Mouse (Mus musculus) forebrain, embryonic 10.5 days (tissue): ENCODE results near the gene Hist2h2be. TPM values are rescaled to one million over a fixed set of nuclear protein-coding genes. Genes with fewer than 3 reads are reported as not detected.
A peak's percentile ranks its signal among the peaks of the same experiment; 100 is the strongest.
"Not testable (repeated sequence)": the region's sequence is repeated elsewhere in the genome, so short reads cannot be mapped to it uniquely, and the experiment has no call there.

Experiments used
- DNase-seq: peaks from one replicate; pipeline ENCODE4 v3.0.0-alpha.2; 2017; ENCODE audit warnings: low spot score; ENCODE audit errors: extremely low spot score
- H3K27ac ChIP-seq: fragments of 300-500 bp; sonication (generic); 2 replicates; pipeline ENCODE4 v1.5.1; 2016; ENCODE audit warnings: mild to moderate bottlenecking
- H3K27me3 ChIP-seq: fragments of 300-500 bp; sonication (generic); 2 replicates; pipeline ENCODE4 v1.6.1; 2016; ENCODE audit warnings: mild to moderate bottlenecking; ENCODE audit not compliant: poor library complexity, severe bottlenecking
- H3K36me3 ChIP-seq: fragments of 300-500 bp; sonication (generic); replicated peaks from 2 replicates; pipeline ENCODE4 v1.6.1; 2016; ENCODE audit warnings: mild to moderate bottlenecking, moderate library complexity
- H3K4me1 ChIP-seq: fragments of 300-500 bp; sonication (generic); 2 replicates; pipeline ENCODE4 v1.6.1; 2016
- H3K4me3 ChIP-seq: fragments of 300-500 bp; sonication (generic); 2 replicates; pipeline ENCODE4 v1.5.1; 2016; ENCODE audit warnings: mild to moderate bottlenecking, moderate library complexity
- H3K9me3 ChIP-seq: fragments of 300-500 bp; sonication (generic); 2 replicates; pipeline ENCODE4 v1.6.1; 2016; ENCODE audit warnings: mild to moderate bottlenecking, moderate library complexity
- WGBS: fragments of 180-500 bp; shearing (Covaris S2); methylation state at CpG from one replicate; pipeline ENCODE4 v1.1.7; 2016; 5-methylcytosine and 5-hydroxymethylcytosine counted together
- polyA plus RNA-seq: library from polyadenylated mRNA; unstranded; fragments of >200 nt; fragmentation: Nextera tagmentation; extraction: Ambion mirVana; gene quantifications from 2 replicates; pipeline ENCODE4 v1.2.1, GENCODE M21; 2016

Gene Hist2h2be
- 12.8 and 15.5 TPM in 2 replicates for polyA plus RNA-seq

DNA sequence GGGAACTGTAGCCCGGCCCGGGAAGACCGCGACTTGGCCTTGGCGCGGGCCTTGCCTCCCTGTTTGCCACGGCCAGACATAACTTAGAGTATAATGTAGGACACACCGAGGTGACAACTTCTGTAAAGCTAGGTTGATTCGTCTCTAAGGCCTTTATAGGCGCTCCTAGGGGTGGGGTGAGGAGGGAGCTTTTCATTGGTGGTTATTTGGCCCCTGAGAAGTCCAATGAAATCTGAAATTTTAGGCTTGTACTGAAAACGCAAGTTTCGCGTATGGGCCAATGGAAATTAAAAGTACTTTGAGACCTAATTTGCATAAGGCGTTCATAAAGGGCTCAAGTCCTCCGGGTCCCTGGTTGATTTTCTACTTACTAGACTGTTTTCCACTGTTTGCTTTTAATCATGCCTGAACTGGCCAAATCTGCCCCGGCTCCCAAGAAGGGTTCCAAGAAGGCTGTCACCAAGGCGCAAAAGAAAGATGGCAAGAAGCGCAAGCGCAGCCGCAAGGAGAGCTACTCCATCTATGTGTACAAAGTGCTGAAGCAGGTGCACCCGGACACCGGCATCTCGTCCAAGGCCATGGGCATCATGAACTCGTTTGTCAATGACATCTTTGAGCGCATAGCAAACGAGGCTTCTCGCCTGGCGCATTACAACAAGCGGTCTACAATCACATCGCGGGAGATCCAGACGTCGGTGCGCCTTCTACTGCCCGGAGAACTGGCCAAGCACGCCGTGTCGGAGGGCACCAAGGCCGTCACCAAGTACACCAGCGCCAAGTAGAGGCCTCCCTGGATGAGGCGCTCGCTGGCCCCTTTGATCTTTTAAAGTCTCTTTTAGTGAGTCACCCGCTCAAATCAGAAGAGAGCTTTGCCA lies at the start of gene Hist2h2be, which contains the start of gene Hist2h2ac:
Gene Hist2h2be (plus strand): TSS at position 355 of the 875 bp plus-strand sequence.
Gene Hist2h2ac (minus strand): TSS at position 116 of the 875 bp plus-strand sequence.
- Histone ChIP-seq H3K36me3 (no peaks in the 10 kb centered on the region), H3K4me1 (peaks cover 73% of the 10 kb centered on the region), H3K27ac (peak within 1 kb of the TSS; percentile 95), H3K27me3 (no peaks in the 10 kb centered on the region), H3K4me3 (peak within 1 kb of the TSS; percentile 69), H3K9me3 (no peaks in the 10 kb centered on the region)
- DNase-seq: peak; percentile 84
- WGBS: under 1% methylated on average over 43 of the region's 43 CpGs

DNA sequence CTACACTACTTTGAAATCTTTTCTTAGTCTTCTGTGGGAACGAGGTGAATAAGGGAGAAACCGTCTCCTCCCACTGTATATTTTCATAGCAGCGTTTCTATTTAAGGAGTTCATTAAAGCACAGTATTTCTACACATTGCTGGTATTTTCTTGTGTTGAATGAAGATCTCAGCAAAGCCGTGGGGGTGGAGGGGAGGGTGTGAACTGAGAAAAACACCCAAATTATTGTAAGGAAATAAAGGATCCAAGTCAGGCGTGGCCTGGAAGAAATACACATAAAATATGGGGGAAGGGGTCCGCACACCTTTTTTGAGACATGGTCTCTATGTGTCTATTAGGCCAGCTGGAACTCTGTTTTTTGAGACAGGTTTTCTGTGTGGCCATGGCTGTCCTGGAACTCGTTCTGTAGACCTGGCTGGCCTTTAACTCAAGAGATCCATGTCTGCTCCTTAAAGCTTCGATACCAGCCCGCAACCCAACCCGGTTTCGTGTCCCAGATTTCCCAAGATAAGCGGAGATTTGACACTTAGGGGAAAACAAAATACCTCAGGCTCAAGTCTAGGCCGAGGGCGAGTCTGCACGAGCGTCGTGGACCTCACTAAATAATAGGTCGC lies 49.2 kb upstream of the Hist2h2be start:
- DNase-seq: no peak
- Histone ChIP-seq H3K4me3 (peak overlapping the region; percentile 82), H3K36me3 (peaks cover 54% of the 10 kb centered on the region), H3K27me3 (no peaks in the 10 kb centered on the region), H3K27ac (peak overlapping the region; percentile 95), H3K4me1 (peaks cover 46% of the 10 kb centered on the region), H3K9me3 (no peaks in the 10 kb centered on the region)
- 27% methylated on average over 18 of the region's 18 CpGs for WGBS

- H3K36me3 ChIP-seq: peaks cover 60% of the 10 kb centered on the region
- H3K27ac ChIP-seq: peak within 1 kb of the TSS; percentile 95
- H3K27me3 ChIP-seq: no peaks in the 10 kb centered on the region
- under 1% methylated on average over 58 of the region's 58 CpGs for WGBS
- no peaks in the 10 kb centered on the region for H3K9me3 ChIP-seq
- peaks cover 46% of the 10 kb centered on the region for H3K4me1 ChIP-seq
- peak within 1 kb of the TSS; percentile 82 for H3K4me3 ChIP-seq
- peak; percentile 96 for DNase-seq
Observed at GRCm38 (mm10) chr3:96172197-96173178, 48.4 kb upstream of the Hist2h2be start, which contains the start of gene Sf3b4. TSS of gene Sf3b4 (plus strand) at chr3:96172332.

GRCm38 (mm10) chr3:96173185-96173584 lies 47.7 kb upstream of the Hist2h2be start:
- H3K27ac ChIP-seq: peak overlapping the region; percentile 95
- no peaks in the 10 kb centered on the region for H3K27me3 ChIP-seq
- H3K4me1 ChIP-seq: peaks cover 46% of the 10 kb centered on the region
- no peaks in the 10 kb centered on the region for H3K9me3 ChIP-seq
- peaks cover 65% of the 10 kb centered on the region for H3K36me3 ChIP-seq
- 43% methylated on average over 7 of the region's 7 CpGs for WGBS
- no peak for DNase-seq
- H3K4me3 ChIP-seq: peak overlapping the region; percentile 82

DNA sequence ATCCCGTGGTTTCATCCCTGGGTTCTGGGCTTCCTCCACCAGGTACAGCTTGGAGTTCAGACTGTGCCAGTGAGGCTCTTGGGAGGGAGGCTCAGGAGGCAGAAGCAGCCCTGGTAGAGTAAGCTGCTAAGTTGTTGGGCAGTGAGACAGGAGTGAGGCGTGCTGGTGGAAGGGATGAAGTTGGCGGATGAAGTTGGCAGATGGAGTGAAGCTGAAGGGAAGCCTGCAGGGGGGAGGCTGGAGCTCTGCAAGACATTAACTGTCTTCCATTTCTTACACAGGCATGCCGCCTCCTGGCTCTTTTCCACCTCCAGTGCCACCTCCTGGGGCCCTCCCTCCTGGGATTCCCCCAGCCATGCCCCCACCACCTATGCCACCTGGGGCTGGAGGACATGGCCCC lies 46.9 kb upstream of the Hist2h2be start:
- not testable (repeated sequence) for H3K9me3 ChIP-seq, DNase-seq, H3K27me3 ChIP-seq, H3K27ac ChIP-seq
- peaks cover 46% of the 10 kb centered on the region for H3K4me1 ChIP-seq
- H3K36me3 ChIP-seq: peaks cover 67% of the 10 kb centered on the region
- WGBS: 92% methylated on average over 4 of the region's 4 CpGs
- H3K4me3 ChIP-seq: peak overlapping the region; percentile 82

- 96% methylated on average over 6 of the region's 6 CpGs for WGBS
- H3K4me1 ChIP-seq: peaks cover 43% of the 10 kb centered on the region
- H3K27ac ChIP-seq: no peak overlapping the region
- peaks cover 63% of the 10 kb centered on the region for H3K36me3 ChIP-seq
- no peaks in the 10 kb centered on the region for H3K27me3 ChIP-seq
- H3K4me3 ChIP-seq: peak overlapping the region; percentile 5; the same call in 1 of the 2 replicates
- no peaks in the 10 kb centered on the region for H3K9me3 ChIP-seq
- DNase-seq: no peak
Observed at GRCm38 (mm10) chr3:96175251-96175650, 45.7 kb upstream of the Hist2h2be start.

- no peak overlapping the region for H3K4me3 ChIP-seq
- no peak overlapping the region for H3K27ac ChIP-seq
- no peaks in the 10 kb centered on the region for H3K27me3 ChIP-seq
- no peak for DNase-seq
- H3K9me3 ChIP-seq: no peaks in the 10 kb centered on the region
- H3K36me3 ChIP-seq: peaks cover 58% of the 10 kb centered on the region
- WGBS: 90% methylated on average over 4 of the region's 4 CpGs
- peaks cover 51% of the 10 kb centered on the region for H3K4me1 ChIP-seq
Observed at GRCm38 (mm10) chr3:96178427-96178826, 42.5 kb upstream of the Hist2h2be start.

- DNase-seq: no peak
- peaks cover 49% of the 10 kb centered on the region for H3K4me1 ChIP-seq
- no peak overlapping the region for H3K4me3 ChIP-seq
- no peaks in the 10 kb centered on the region for H3K9me3 ChIP-seq
- H3K36me3 ChIP-seq: peaks cover 54% of the 10 kb centered on the region
- H3K27ac ChIP-seq: no peak overlapping the region
- WGBS: 81% methylated on average over 2 of the region's 2 CpGs
- H3K27me3 ChIP-seq: no peaks in the 10 kb centered on the region
Observed at GRCm38 (mm10) chr3:96178902-96179301, 42.0 kb upstream of the Hist2h2be start.

DNA sequence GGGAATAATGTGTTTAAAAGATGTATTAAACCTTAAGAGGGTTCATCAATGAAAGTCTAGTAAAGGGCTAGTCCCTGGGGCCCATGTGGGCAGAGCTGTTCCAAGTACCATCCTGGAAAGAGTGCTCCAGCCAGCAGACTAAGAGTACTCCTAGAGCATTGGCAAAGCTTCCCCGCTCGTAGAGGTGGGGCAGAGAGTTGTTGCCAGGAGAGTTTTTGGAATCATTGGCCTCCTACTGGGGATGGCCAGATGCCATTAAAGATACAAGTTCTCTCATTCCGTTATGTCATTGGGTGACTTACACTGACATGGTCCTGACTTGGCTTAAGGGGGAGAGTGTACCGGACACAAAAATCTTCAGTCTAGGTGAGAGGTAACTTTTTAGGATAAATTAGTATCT lies 41.4 kb upstream of the Hist2h2be start:
- Histone ChIP-seq H3K9me3 (no peaks in the 10 kb centered on the region), H3K27ac (no peak overlapping the region), H3K4me1 (peaks cover 45% of the 10 kb centered on the region), H3K4me3 (no peak overlapping the region), H3K27me3 (no peaks in the 10 kb centered on the region), H3K36me3 (peaks cover 47% of the 10 kb centered on the region)
- WGBS: 72% methylated on average over 4 of the region's 4 CpGs
- no peak for DNase-seq

GRCm38 (mm10) chr3:96180727-96181477 lies 40.0 kb upstream of the Hist2h2be start, which contains the start of gene Sv2a:
TSS of gene Sv2a (plus strand) at chr3:96181151.
- no peaks in the 10 kb centered on the region for H3K9me3 ChIP-seq
- no peaks in the 10 kb centered on the region for H3K27me3 ChIP-seq
- no peak for DNase-seq
- peaks cover 39% of the 10 kb centered on the region for H3K4me1 ChIP-seq
- peak within 1 kb of the TSS; percentile 78 for H3K27ac ChIP-seq
- peaks cover 34% of the 10 kb centered on the region for H3K36me3 ChIP-seq
- H3K4me3 ChIP-seq: peak within 1 kb of the TSS; percentile 62
- 3% methylated on average over 15 of the region's 23 CpGs for WGBS

- H3K27ac ChIP-seq: peak overlapping the region; percentile 12; the same call in 1 of the 2 replicates
- WGBS: 37% methylated on average over 12 of the region's 12 CpGs
- DNase-seq: no peak
Observed at GRCm38 (mm10) chr3:96181510-96182381, 39.2 kb upstream of the Hist2h2be start.

More at GRCm38 (mm10) chr3:96181510-96182381, 39.2 kb upstream of the Hist2h2be start:
- Histone ChIP-seq H3K4me1 (peaks cover 39% of the 10 kb centered on the region), H3K9me3 (no peaks in the 10 kb centered on the region), H3K27me3 (no peaks in the 10 kb centered on the region), H3K36me3 (peaks cover 25% of the 10 kb centered on the region), H3K4me3 (peak overlapping the region; percentile 62)
